ENCODE assay signal across 18 mouse cellular contexts in genomic region chr16:6031280-6031679, GRCm38 (mm10).
"Had no signal": no experiment of that assay in that cellular context is flagged by ENCODE, and none has a peak within 500 bp of the region (broad histone marks: within the 10 kb centered on the region; RNA-seq: fewer than 3 reads in every experiment).

No protein-coding gene starts in this region.

- H3K4me3 ChIP-seq: lung, embryonic 15.5 days; megakaryocyte, embryonic 14.5 days; midbrain, embryonic 13.5 days; neural tube, embryonic 12.5 days; stomach, embryonic 15.5 days had no signal

- H3K4me1 ChIP-seq: lung, embryonic 15.5 days; neural tube, embryonic 12.5 days; stomach, embryonic 15.5 days had no signal

- H3K27ac ChIP-seq: lung, embryonic 15.5 days; macrophage; midbrain, embryonic 13.5 days; neural tube, embryonic 12.5 days; stomach, embryonic 15.5 days; stomach, postnatal 0 days had no signal

- H3K9me3 ChIP-seq: lung, embryonic 15.5 days; megakaryocyte, embryonic 14.5 days; midbrain, embryonic 13.5 days; neural tube, embryonic 12.5 days; stomach, embryonic 15.5 days had no signal

- H3K4me2 ChIP-seq: lung, embryonic 15.5 days; midbrain, embryonic 11.5 days; midbrain, embryonic 13.5 days; neural tube, embryonic 12.5 days; stomach, embryonic 15.5 days had no signal

- DNase-seq: liver, postnatal 0 days; lung, adult 2 months; lung, postnatal 14 days; lung, postnatal 36 days; right cerebral cortex, postnatal 14 days; thymus, adult 2 months; thymus, postnatal 25 days; thymus, postnatal 4 days had no signal

- H3K27me3 ChIP-seq: lung, embryonic 15.5 days; midbrain, embryonic 13.5 days; neural tube, embryonic 12.5 days; stomach, embryonic 15.5 days had no signal

- H3K36me3 ChIP-seq: lung, embryonic 15.5 days; midbrain, embryonic 13.5 days; neural tube, embryonic 12.5 days; stomach, embryonic 15.5 days had no signal

- ATAC-seq: liver, postnatal 0 days; lung, postnatal 0 days; midbrain, embryonic 13.5 days; midbrain, embryonic 16.5 days had no signal

- H3K9ac ChIP-seq: liver, postnatal 0 days; lung, embryonic 15.5 days; midbrain, embryonic 13.5 days; neural tube, embryonic 12.5 days; stomach, embryonic 15.5 days had no signal
